Mouse (Mus musculus): ENCODE results near the gene Psip1.

DNA sequence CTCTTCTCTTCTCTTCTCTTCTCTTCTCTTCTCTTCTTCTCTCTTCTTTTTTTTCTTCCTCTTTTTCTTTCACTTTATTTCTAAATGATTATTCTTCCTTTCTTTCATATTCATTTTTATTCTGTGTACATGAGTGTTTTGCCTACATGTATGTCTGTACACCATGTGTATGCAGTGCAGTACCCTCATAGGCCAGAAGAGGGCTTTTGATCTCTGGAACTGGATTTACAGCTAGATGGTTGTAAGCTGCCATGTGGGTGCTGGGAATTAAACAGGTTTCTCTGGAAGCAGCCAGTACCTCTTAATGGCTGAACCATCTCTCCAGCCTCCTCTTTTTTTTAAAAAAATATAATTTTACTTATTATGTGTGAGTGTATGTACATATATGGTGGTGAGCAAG is 41.7 kb upstream of the Psip1 start:
- TF ChIP-seq CTCF (IDR thresholded peaks at IDR 0.05; ENCODE audit: control insufficient read depth, insufficient read depth, low read length): no peak
- no peak for TF ChIP-seq POLR2A (IDR thresholded peaks at IDR 0.05; ENCODE audit: borderline replicate concordance, control insufficient read depth, low read depth, low read length)

Data from bone marrow, adult 2 months (tissue).